Mouse (Mus musculus): ENCODE data around the gene Smyd2. TPM values are rescaled to one million over a fixed set of nuclear protein-coding genes. Genes with fewer than 3 reads are reported as not detected.
A peak's percentile ranks its signal among the peaks of the same experiment; 100 is the strongest.

Smyd2 gene
- polyA plus RNA-seq, 1 experiment, result 17.3 TPM

- peak overlapping the region; percentile 94 for H3K4me3 ChIP-seq (ENCODE audit: insufficient read depth, low read length)
- no peak overlapping the region for H3K27ac ChIP-seq (ENCODE audit: insufficient read depth, low read depth, low read length)
- TF ChIP-seq CTCF (IDR thresholded peaks at IDR 0.05; ENCODE audit: low read depth, low read length), result no peak
- no peak for TF ChIP-seq POLR2A (IDR thresholded peaks at IDR 0.05; ENCODE audit: borderline replicate concordance, low read depth, low read length)
- H3K4me1 ChIP-seq (ENCODE audit: control insufficient read depth, insufficient read depth, low read length), result peaks cover 14% of the 10 kb centered on the region
These were observed 1.2 kb downstream of the Smyd2 start for GRCm38 (mm10) chr1:189920701-189921567.

DNA sequence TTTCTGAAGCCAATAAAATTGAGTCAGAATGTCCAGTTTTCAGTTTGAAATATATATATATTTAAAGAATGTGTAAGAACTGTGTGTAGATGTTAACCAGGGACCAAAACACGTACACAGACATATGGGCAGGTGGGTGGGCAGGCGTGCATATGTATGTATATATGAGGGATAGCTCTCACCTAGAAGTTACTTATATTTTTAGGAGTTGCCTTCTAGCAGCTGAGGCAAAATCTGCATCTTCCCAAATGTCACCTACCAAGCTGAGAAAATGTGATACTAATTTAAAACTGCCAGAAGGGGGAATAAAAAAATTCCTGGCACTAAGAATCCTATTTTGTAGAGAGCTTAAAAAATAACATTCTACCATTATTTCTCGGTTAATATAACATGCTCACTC is 2.4 kb downstream of the Smyd2 start:
- peaks cover 14% of the 10 kb centered on the region for H3K4me1 ChIP-seq (ENCODE audit: control insufficient read depth, insufficient read depth, low read length)
- TF ChIP-seq CTCF (IDR thresholded peaks at IDR 0.05; ENCODE audit: low read depth, low read length) (no peak), POLR2A (IDR thresholded peaks at IDR 0.05; ENCODE audit: borderline replicate concordance, low read depth, low read length) (no peak)
- H3K27ac ChIP-seq (ENCODE audit: insufficient read depth, low read depth, low read length), result no peak overlapping the region
- no peak overlapping the region for H3K4me3 ChIP-seq (ENCODE audit: insufficient read depth, low read length)

DNA sequence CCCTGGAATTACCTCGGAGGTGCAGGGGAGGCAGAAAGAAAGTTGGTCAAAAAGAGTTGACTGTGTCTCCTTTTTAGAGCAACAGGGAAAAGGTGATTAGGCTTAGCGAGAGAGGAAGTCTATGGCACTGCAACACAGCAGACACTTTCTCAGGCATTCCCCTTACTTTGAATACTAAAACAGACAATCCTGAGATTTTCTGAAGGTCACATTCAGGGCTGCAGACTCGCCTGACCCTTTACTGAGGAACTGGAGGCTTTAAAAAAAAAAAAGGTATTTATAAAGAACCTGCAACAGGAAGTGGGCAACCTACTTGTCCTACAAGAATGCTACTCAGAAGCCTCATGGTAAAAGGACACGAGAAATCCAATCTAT is 5.0 kb downstream of the Smyd2 start:
- TF ChIP-seq POLR2A (IDR thresholded peaks at IDR 0.05; ENCODE audit: borderline replicate concordance, low read depth, low read length) (no peak), CTCF (IDR thresholded peaks at IDR 0.05; ENCODE audit: low read depth, low read length) (no peak)

GRCm38 (mm10) chr1:189916422-189917125 is 5.6 kb downstream of the Smyd2 start:
- Histone ChIP-seq H3K27ac (ENCODE audit: insufficient read depth, low read depth, low read length) (no peak overlapping the region), H3K4me3 (ENCODE audit: insufficient read depth, low read length) (no peak overlapping the region), H3K4me1 (ENCODE audit: control insufficient read depth, insufficient read depth, low read length) (peaks cover 12% of the 10 kb centered on the region; the same call in 1 of the 2 replicates)
- no peak for TF ChIP-seq CTCF (IDR thresholded peaks at IDR 0.05; ENCODE audit: low read depth, low read length)
- TF ChIP-seq POLR2A (IDR thresholded peaks at IDR 0.05; ENCODE audit: borderline replicate concordance, low read depth, low read length), result no peak

More for the DNA sequence above, 5.0 kb downstream of the Smyd2 start:
- Histone ChIP-seq H3K4me1 (ENCODE audit: control insufficient read depth, insufficient read depth, low read length) (peaks cover 12% of the 10 kb centered on the region; the same call in 1 of the 2 replicates), H3K4me3 (ENCODE audit: insufficient read depth, low read length) (no peak overlapping the region), H3K27ac (ENCODE audit: insufficient read depth, low read depth, low read length) (no peak overlapping the region)

GRCm38 (mm10) chr1:189913093-189913760 is 8.9 kb downstream of the Smyd2 start:
- TF ChIP-seq CTCF (IDR thresholded peaks at IDR 0.05; ENCODE audit: low read depth, low read length) (no peak), POLR2A (IDR thresholded peaks at IDR 0.05; ENCODE audit: borderline replicate concordance, low read depth, low read length) (no peak)
- Histone ChIP-seq H3K4me1 (ENCODE audit: control insufficient read depth, insufficient read depth, low read length) (0 out of 2 replicates have a peak, but pooled peaks cover 5% of the 10 kb centered on the region), H3K27ac (ENCODE audit: insufficient read depth, low read depth, low read length) (no peak overlapping the region), H3K4me3 (ENCODE audit: insufficient read depth, low read length) (no peak overlapping the region)

GRCm38 (mm10) chr1:189910685-189911345 is 11.3 kb downstream of the Smyd2 start:
- Histone ChIP-seq H3K4me3 (ENCODE audit: insufficient read depth, low read length) (no peak overlapping the region), H3K4me1 (ENCODE audit: control insufficient read depth, insufficient read depth, low read length) (0 out of 2 replicates have a peak, but pooled peaks cover 2% of the 10 kb centered on the region), H3K27ac (ENCODE audit: insufficient read depth, low read depth, low read length) (no peak overlapping the region)
- TF ChIP-seq CTCF (IDR thresholded peaks at IDR 0.05; ENCODE audit: low read depth, low read length), result no peak
- TF ChIP-seq POLR2A (IDR thresholded peaks at IDR 0.05; ENCODE audit: borderline replicate concordance, low read depth, low read length), result no peak

- Histone ChIP-seq H3K27ac (ENCODE audit: insufficient read depth, low read depth, low read length) (no peak overlapping the region), H3K4me3 (ENCODE audit: insufficient read depth, low read length) (no peak overlapping the region), H3K4me1 (ENCODE audit: control insufficient read depth, insufficient read depth, low read length) (0 out of 2 replicates have a peak, but pooled peaks cover 2% of the 10 kb centered on the region)
- TF ChIP-seq CTCF (IDR thresholded peaks at IDR 0.05; ENCODE audit: low read depth, low read length) (no peak), POLR2A (IDR thresholded peaks at IDR 0.05; ENCODE audit: borderline replicate concordance, low read depth, low read length) (no peak)
These were observed 19.0 kb downstream of the Smyd2 start for GRCm38 (mm10) chr1:189903169-189903568.

- no peak overlapping the region for H3K27ac ChIP-seq (ENCODE audit: insufficient read depth, low read depth, low read length)
- H3K4me3 ChIP-seq (ENCODE audit: insufficient read depth, low read length), result no peak overlapping the region
- 0 out of 2 replicates have a peak, but pooled peaks cover 2% of the 10 kb centered on the region for H3K4me1 ChIP-seq (ENCODE audit: control insufficient read depth, insufficient read depth, low read length)
- no peak for TF ChIP-seq CTCF (IDR thresholded peaks at IDR 0.05; ENCODE audit: low read depth, low read length)
These were observed 19.8 kb downstream of the Smyd2 start for GRCm38 (mm10) chr1:189902413-189902812.

DNA sequence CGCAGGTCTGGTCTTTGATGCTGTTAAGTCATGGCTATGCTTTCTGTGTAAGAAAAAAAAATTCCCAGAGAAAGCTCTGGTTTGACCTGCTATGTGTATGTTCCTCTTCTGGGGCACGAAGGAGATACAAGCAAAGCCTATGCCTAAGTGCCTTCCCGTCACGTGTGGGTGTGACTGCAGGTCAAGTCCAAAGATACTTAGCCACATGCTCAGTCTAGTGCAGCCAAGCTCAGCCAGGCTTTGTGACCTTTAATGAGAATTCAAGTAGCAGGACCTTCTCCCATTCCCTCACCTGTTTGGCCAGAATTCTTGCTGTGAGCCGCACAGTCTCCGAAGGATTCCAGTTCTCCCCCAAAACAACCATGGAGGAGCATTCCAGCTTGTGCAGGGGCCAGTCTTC is 22.6 kb downstream of the Smyd2 start:
- Histone ChIP-seq H3K4me3 (ENCODE audit: insufficient read depth, low read length) (no peak overlapping the region), H3K27ac (ENCODE audit: insufficient read depth, low read depth, low read length) (no peak overlapping the region), H3K4me1 (ENCODE audit: control insufficient read depth, insufficient read depth, low read length) (no peaks in the 10 kb centered on the region)
- TF ChIP-seq POLR2A (IDR thresholded peaks at IDR 0.05; ENCODE audit: borderline replicate concordance, low read depth, low read length) (no peak), CTCF (IDR thresholded peaks at IDR 0.05; ENCODE audit: low read depth, low read length) (no peak)

Data from bone marrow macrophage, adult 2 months (primary cell).